Mouse (Mus musculus) limb, embryonic 14.5 days (tissue): ENCODE results near the gene Spag8. TPM values are rescaled to one million over a fixed set of nuclear protein-coding genes. Genes with fewer than 3 reads are reported as not detected.

Experiments used
- ATAC-seq: fragments of 200-750 bp; cut with Nextera tagmentation; 2 replicates; pipeline ENCODE4 v1.8.0; 2017; ENCODE audit warnings: low read depth, moderate number of reproducible peaks, moderate TSS enrichment; ENCODE audit not compliant: low FRiP score
- DNase-seq: peaks from one replicate; pipeline ENCODE4 v3.0.0-alpha.2; 2015; ENCODE audit warnings: low spot score
- H3K27ac ChIP-seq: fragments of 300-500 bp; sonication (generic); replicated peaks from 2 replicates; pipeline ENCODE4 v1.5.1; 2014; ENCODE audit warnings: low read depth, mild to moderate bottlenecking, low read length, moderate library complexity, mixed read lengths
- H3K27me3 ChIP-seq: fragments of 300-500 bp; sonication (generic); 2 replicates; pipeline ENCODE4 v1.6.1; 2014; ENCODE audit warnings: low read length, mixed read lengths; ENCODE audit not compliant: control insufficient read depth, insufficient read depth
- H3K36me3 ChIP-seq: fragments of 300-500 bp; sonication (generic); 2 replicates; pipeline ENCODE4 v1.6.1; 2014; ENCODE audit warnings: mild to moderate bottlenecking, low read length, moderate library complexity, mixed read lengths; ENCODE audit not compliant: control insufficient read depth, insufficient read depth
- H3K4me1 ChIP-seq: fragments of 300-500 bp; sonication (generic); 2 replicates; pipeline ENCODE4 v1.6.1; 2014; ENCODE audit warnings: antibody characterized with exemption, low read length, mixed read lengths; ENCODE audit not compliant: control insufficient read depth, insufficient read depth
- H3K4me2 ChIP-seq: fragments of 300-500 bp; sonication (generic); replicated peaks from 2 replicates; pipeline ENCODE4 v1.6.1; 2014; ENCODE audit warnings: low read depth, mild to moderate bottlenecking, low read length, moderate library complexity; ENCODE audit not compliant: severe bottlenecking
- H3K4me3 ChIP-seq: fragments of 300-500 bp; sonication (generic); replicated peaks from 2 replicates; pipeline ENCODE4 v1.5.1; 2014; ENCODE audit warnings: low read length
- H3K9ac ChIP-seq: fragments of 300-500 bp; sonication (generic); 2 replicates; pipeline ENCODE4 v1.6.1; 2014; ENCODE audit warnings: mild to moderate bottlenecking, low read depth, low read length, moderate library complexity; ENCODE audit not compliant: severe bottlenecking
- H3K9me3 ChIP-seq: fragments of 300-500 bp; sonication (generic); 2 replicates; pipeline ENCODE4 v1.6.1; 2016; ENCODE audit warnings: low read length; ENCODE audit not compliant: control insufficient read depth
- POLR2A ChIP-seq: fragments of 200-500 bp; IDR thresholded peaks from 2 replicates; pipeline ENCODE4 v1.8.0; 2012; ENCODE audit warnings: inconsistent platforms, mild to moderate bottlenecking, moderate library complexity, borderline replicate concordance; ENCODE audit not compliant: insufficient read depth, insufficient read length; ENCODE audit errors: extremely low read depth
- WGBS: fragments of 180-500 bp; shearing (Covaris S2); extraction: QIAGEN DNeasy Blood & Tissue Kit; methylation state at CpG from one replicate; pipeline ENCODE4 v1.1.7; 2014; 5-methylcytosine and 5-hydroxymethylcytosine counted together
- polyA plus RNA-seq, 2 experiments: library from polyadenylated mRNA; depleted of rRNA in 1 of 2; stranded (reverse) in 1 of 2; unstranded in 1 of 2; fragments of >200 nt; fragmentation: Nextera tagmentation in 1 of 2; extraction: Ambion mirVana in 1 of 2; gene quantifications; 2 replicates each; pipeline versions ENCODE4 v1.2.1 to v1.2.3; 2012 to 2014

Spag8 gene
- polyA plus RNA-seq (2012; rRNA removed) (1.8 and 2.5 TPM in 2 replicates), polyA plus RNA-seq (2014; fragmentation: Nextera tagmentation; extraction: Ambion mirVana) (0.58 and 0.61 TPM in 2 replicates)

DNA sequence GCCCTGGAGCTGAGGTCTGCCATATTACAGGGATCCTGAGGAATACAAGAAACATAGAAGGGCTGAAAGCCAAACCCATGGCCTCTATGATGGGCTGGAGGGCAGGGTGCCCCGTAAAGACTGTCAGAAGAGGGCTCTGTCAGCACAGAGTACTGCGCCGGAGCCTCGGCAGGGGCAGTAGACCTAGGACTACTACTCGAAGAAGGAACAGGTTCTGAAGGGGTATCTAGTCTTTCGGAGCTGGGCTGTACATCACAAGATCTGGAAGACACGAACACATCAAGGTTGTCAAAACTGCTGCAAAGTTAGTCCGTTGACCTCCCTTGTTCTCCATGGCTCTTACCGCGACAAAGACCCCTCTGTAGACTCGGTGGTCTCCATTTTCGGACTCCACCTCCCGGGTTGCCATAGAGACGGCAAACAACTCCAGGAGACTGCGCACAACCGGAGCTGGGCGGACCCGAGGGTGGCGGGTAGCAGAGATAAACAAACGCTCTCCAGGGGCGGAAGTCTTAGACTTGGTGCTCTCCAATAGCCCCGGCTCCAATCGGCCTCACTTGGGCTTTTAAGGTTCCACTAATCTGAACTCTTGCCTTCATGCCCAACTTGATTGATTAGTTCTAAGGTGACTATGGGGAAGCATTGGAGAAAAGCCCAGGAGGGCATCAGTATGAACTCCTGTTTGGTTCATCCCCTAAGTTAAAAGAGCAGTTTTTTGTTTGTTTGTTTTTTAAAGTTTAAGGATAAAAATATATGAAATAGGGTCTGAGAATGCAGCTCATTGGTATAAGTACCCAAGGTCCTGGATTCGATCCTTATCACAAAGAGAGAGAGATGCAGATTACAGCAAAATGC is at the start of gene Spag8:
Gene Spag8 (minus strand): TSS at position 434 of the 855 bp plus-strand sequence.
- Histone ChIP-seq H3K36me3 (peaks cover 24% of the 10 kb centered on the region), H3K27me3 (no peaks in the 10 kb centered on the region), H3K4me1 (peaks cover 5% of the 10 kb centered on the region; the same call in 1 of the 2 replicates), H3K9ac (no peak within 1 kb of the TSS), H3K9me3 (peaks cover 7% of the 10 kb centered on the region; the same call in 1 of the 2 replicates), H3K27ac (no peak within 1 kb of the TSS), H3K4me2 (peak within 1 kb of the TSS; percentile 39), H3K4me3 (no peak within 1 kb of the TSS)
- no peak for TF ChIP-seq POLR2A
- no peak for ATAC-seq
- WGBS, result 21% methylated on average over 24 of the region's 24 CpGs
- DNase-seq, result no peak

DNA sequence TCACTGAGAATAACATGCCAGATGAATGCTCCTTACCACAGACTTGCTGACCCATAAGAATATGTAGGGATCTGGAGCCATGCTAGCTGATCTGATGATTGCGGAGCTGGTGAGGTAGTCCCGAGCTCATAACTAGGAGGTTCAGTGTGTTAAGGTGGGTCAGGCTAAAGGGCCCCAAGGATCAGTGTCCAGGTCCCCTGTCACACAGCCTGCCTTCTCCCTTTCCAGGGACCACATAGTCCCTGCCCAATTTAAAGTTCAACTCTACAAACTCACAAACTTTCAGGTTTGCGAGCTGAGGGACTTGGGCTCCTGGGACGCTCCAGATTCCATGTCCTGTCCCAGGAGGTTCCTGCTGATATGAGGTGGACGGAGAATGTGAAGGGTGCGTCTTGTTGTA is 47.3 kb upstream of the Spag8 start, which contains the start of gene Olfr70:
Gene Olfr70 (minus strand): TSS at position 101 of the 400 bp plus-strand sequence.
- H3K4me3 ChIP-seq, result no peak within 1 kb of the TSS
- DNase-seq (no peak), ATAC-seq (no peak)
- H3K4me1 ChIP-seq, result no peaks in the 10 kb centered on the region
- no peak for TF ChIP-seq POLR2A
- no peak within 1 kb of the TSS for H3K4me2 ChIP-seq
- no peak within 1 kb of the TSS for H3K27ac ChIP-seq
- no peaks in the 10 kb centered on the region for H3K9me3 ChIP-seq
- no peaks in the 10 kb centered on the region for H3K27me3 ChIP-seq
- no peak within 1 kb of the TSS for H3K9ac ChIP-seq
- H3K36me3 ChIP-seq, result no peaks in the 10 kb centered on the region
- 82% methylated on average over 6 of the region's 6 CpGs for WGBS

DNA sequence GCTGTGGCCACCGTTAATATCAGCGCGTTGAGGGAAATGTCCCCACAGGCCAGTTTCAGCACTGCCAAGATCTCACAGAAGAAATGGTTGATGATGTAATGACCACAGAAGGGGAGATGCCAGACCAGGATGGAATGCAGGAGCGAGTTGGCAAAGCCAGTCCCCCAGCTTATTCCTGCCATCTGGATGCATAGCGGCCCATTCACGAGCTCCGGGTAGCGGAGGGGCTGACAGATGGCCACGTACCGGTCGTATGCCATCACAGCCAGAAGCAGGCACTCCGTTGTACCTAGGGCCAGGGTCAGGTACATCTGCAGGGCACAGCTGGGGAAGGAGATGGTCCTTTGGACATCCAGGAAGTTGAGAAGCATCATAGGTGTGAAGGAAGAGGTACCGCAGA is 43.2 kb upstream of the Spag8 start:
- 0 out of 2 replicates have a peak, but pooled peaks cover 3% of the 10 kb centered on the region for H3K4me1 ChIP-seq
- DNase-seq, result no peak
- H3K9ac ChIP-seq, result no peak overlapping the region
- no peaks in the 10 kb centered on the region for H3K27me3 ChIP-seq
- 80% methylated on average over 13 of the region's 13 CpGs for WGBS
- ATAC-seq, result no peak
- no peak overlapping the region for H3K4me3 ChIP-seq
- H3K36me3 ChIP-seq, result no peaks in the 10 kb centered on the region
- H3K27ac ChIP-seq, result no peak overlapping the region
- H3K9me3 ChIP-seq, result no peaks in the 10 kb centered on the region
- TF ChIP-seq POLR2A, result no peak
- H3K4me2 ChIP-seq, result no peak overlapping the region

DNA sequence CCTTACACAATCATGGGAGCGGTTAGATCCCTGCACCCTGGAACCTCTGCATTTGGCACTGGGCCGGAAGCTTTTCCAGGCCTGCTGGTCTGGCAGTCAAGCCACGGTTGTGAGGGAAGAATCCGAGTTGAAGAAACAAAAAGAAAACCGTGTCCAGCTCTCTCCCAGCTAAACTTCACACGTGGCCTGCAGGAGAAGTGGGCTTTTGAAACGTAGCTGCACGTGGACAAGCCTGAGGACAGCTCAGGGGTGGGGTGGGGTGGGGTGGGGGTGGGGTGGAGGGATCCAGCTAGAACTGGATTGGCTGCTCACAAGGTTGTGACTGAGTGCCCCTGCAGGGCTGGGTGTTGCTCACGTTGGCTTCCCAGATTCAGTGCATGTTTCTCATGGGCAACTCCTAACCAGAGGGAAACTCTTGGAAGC is 41.9 kb upstream of the Spag8 start:
- Histone ChIP-seq H3K4me3 (no peak overlapping the region), H3K4me2 (no peak overlapping the region), H3K9ac (0 out of 2 replicates have a peak overlapping the region, but pooled peaks have one; percentile 16), H3K27ac (no peak overlapping the region), H3K4me1 (0 out of 2 replicates have a peak, but pooled peaks cover 3% of the 10 kb centered on the region), H3K36me3 (peaks cover 8% of the 10 kb centered on the region), H3K9me3 (no peaks in the 10 kb centered on the region), H3K27me3 (no peaks in the 10 kb centered on the region)
- WGBS, result 23% methylated on average over 9 of the region's 9 CpGs
- DNase-seq, result no peak
- TF ChIP-seq POLR2A, result no peak
- no peak for ATAC-seq

DNA sequence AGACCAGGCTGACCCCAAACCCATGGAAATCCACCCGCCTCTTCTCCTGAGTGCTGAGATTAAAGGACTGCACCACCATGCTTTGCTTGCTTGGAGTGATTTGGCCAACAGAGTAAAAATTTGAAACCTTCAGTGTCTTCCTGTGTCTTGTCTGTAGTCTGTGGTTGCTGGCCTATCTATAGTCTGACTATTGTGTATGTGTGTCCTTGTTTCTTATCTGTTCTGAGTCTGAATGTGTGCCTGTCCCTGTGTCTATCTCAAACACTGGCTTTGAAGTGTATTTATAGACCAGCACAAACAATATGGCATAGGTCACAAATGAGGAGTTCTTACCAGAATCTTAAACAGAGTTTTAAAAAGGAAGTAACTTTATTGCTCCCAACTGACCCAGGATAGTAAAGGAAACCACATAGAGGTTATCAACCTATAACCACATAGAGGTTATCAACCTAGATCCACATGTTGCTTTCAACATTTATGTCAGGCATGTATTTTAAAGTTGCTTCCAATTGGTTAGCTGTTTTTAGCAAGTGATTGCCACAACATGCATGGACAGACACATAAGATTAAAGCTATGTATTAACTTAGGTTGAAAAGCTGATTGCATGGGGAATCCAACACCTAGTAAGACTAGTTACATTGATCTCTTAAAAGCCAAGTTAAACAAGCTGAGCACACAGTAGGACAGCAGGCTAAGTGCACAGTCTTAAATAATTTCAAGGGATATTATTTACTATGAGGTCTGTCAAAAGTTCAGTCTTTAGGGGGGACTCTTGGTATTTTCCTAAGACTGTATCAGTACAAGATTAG is 41.2 kb upstream of the Spag8 start:
- Histone ChIP-seq H3K27ac (no peak overlapping the region), H3K9ac (0 out of 2 replicates have a peak overlapping the region, but pooled peaks have one; percentile 16), H3K4me3 (no peak overlapping the region), H3K9me3 (no peaks in the 10 kb centered on the region), H3K36me3 (peaks cover 14% of the 10 kb centered on the region), H3K4me2 (no peak overlapping the region), H3K4me1 (0 out of 2 replicates have a peak, but pooled peaks cover 3% of the 10 kb centered on the region), H3K27me3 (no peaks in the 10 kb centered on the region)
- WGBS, result 87% methylated on average over 1 of the region's 1 CpGs
- TF ChIP-seq POLR2A, result no peak
- DNase-seq (no peak), ATAC-seq (no peak)
